Mouse (Mus musculus) heart, adult 2 months (tissue): ENCODE data around the gene Ncapd2.

Experiments
- CTCF ChIP-seq: fragments of 200-600 bp; IDR thresholded peaks from 2 replicates; pipeline ENCODE4 v1.8.1; 2022; ENCODE audit warnings: antibody characterized with exemption, mild to moderate bottlenecking, moderate library complexity
- EP300 ChIP-seq: fragments of 200-500 bp; IDR thresholded peaks from 2 replicates; pipeline ENCODE4 v1.6.1; 2011; ENCODE audit warnings: low read depth, low read length, control low read depth; ENCODE audit not compliant: insufficient read depth

DNA sequence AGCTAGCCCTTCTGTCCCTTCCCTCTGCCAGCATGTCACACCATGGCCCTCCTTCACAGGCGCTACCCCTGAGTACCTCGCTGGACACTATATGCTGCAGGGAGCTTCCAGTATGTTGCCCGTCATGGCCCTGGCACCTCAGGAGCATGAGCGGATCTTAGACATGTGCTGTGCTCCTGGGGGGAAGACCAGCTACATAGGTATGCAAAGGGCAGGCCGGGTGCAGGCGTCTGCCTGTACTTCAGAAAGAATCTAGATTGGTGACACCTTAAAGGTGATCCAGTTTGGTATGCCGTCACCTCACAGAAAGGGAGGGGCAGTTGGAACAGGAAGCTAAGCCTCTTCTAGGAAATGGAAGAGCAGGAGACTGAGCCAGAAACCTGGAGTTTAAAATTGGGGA is 51.8 kb downstream of the Ncapd2 start:
- TF ChIP-seq EP300 (no peak), CTCF (no peak)
